Mouse (Mus musculus): ENCODE results near the gene Pkdcc. TPM values are rescaled to one million over a fixed set of nuclear protein-coding genes. Genes with fewer than 3 reads are reported as not detected.

Pkdcc gene
- not detected for polyA plus RNA-seq (2014; fragmentation: Illumina TruSeq; extraction: RNeasy Lipid Tissue Mini Kit (QIAGEN cat#74804); ENCODE audit: low replicate concordance)

GRCm38 (mm10) chr17:83214674-83215528, at the start of gene Pkdcc:
Gene Pkdcc (plus strand): TSS chr17:83215292.

Other genes with a start within 250 kb of the Pkdcc start
- 51.3 TPM for gene Eml4, start 135.6 kb downstream of the Pkdcc start, polyA plus RNA-seq (2014; fragmentation: Illumina TruSeq; extraction: RNeasy Lipid Tissue Mini Kit (QIAGEN cat#74804); ENCODE audit: low replicate concordance)